Comparison of ENCODE assay signal across 27 mouse cellular contexts in genomic region chr3:84748139-84748538, GRCm38 (mm10).
DNase-seq lines count a peak whose midpoint lies in the region; ATAC-seq and TF ChIP-seq lines count a peak whose summit lies in the region.
"Had no signal": no experiment of that assay in that cellular context is flagged by ENCODE, and none has a peak within 500 bp of the region (broad histone marks: within the 10 kb centered on the region; RNA-seq: fewer than 3 reads in every experiment).

No protein-coding gene starts in this region.

- H3K36me3 ChIP-seq in intestine, embryonic 15.5 days: no peaks in the 10 kb centered on the region
- no peaks in the 10 kb centered on the region for H3K36me3 ChIP-seq in intestine, postnatal 0 days (ENCODE audit: control insufficient read depth, insufficient read depth)
- H3K36me3 ChIP-seq in intestine, embryonic 16.5 days (ENCODE audit: control insufficient read depth, insufficient read depth, low read length): no peaks in the 10 kb centered on the region
- H3K36me3 ChIP-seq: embryonic facial prominence, embryonic 12.5 days; embryonic facial prominence, embryonic 15.5 days; forebrain, embryonic 12.5 days; forebrain, embryonic 15.5 days; heart, embryonic 12.5 days; heart, embryonic 15.5 days; hindbrain, embryonic 10.5 days; hindbrain, embryonic 13.5 days had no signal

- TF ChIP-seq CTCF in intestine, postnatal 0 days (IDR thresholded peaks at IDR 0.05; ENCODE audit: low read depth): no peak

- no peak overlapping the region for H3K4me2 ChIP-seq in intestine, embryonic 15.5 days (replicated peaks)
- H3K4me2 ChIP-seq in intestine, postnatal 0 days (replicated peaks; ENCODE audit: low read depth): no peak overlapping the region; the same call in 1 of the 2 replicates
- no peak overlapping the region for H3K4me2 ChIP-seq in intestine, embryonic 16.5 days (ENCODE audit: low read depth, low read length)
- H3K4me2 ChIP-seq: embryonic facial prominence, embryonic 12.5 days; embryonic facial prominence, embryonic 15.5 days; forebrain, embryonic 12.5 days; forebrain, embryonic 15.5 days; heart, embryonic 12.5 days; heart, embryonic 15.5 days; hindbrain, embryonic 13.5 days had no signal

- peaks cover 14% of the 10 kb centered on the region; the same call in 1 of the 2 replicates for H3K4me1 ChIP-seq in intestine, embryonic 15.5 days (replicated peaks)
- H3K4me1 ChIP-seq in intestine, postnatal 0 days (replicated peaks; ENCODE audit: control insufficient read depth, insufficient read depth, low read length): no peaks in the 10 kb centered on the region
- H3K4me1 ChIP-seq in intestine, embryonic 16.5 days (ENCODE audit: control insufficient read depth, insufficient read depth, low read length): peaks cover 9% of the 10 kb centered on the region
- H3K4me1 ChIP-seq: embryonic facial prominence, embryonic 12.5 days; hindbrain, embryonic 10.5 days had no signal

- peak; percentile 53 for DNase-seq in 416B (ENCODE audit: low read depth)
- DNase-seq in adrenal gland, postnatal 36 days: no peak
- no peak for DNase-seq in lung, adult 18-20 months
- DNase-seq: adrenal gland, adult 2 months; adrenal gland, postnatal 25 days; cerebellum, adult 11 months; cerebellum, adult 2 months; cerebellum, adult 9-11 months; cerebellum, postnatal 25 days; gastrocnemius, postnatal 10 days; gastrocnemius, postnatal 36 days; heart, postnatal 10 days; heart, postnatal 36 days; kidney, adult 11 months had no signal

- no peaks in the 10 kb centered on the region for H3K27me3 ChIP-seq in intestine, embryonic 15.5 days (replicated peaks)
- no peaks in the 10 kb centered on the region for H3K27me3 ChIP-seq in intestine, postnatal 0 days (replicated peaks; ENCODE audit: control insufficient read depth, insufficient read depth, low read length)
- no peaks in the 10 kb centered on the region for H3K27me3 ChIP-seq in intestine, embryonic 16.5 days (replicated peaks; ENCODE audit: control insufficient read depth, insufficient read depth, low read length)
- H3K27me3 ChIP-seq: embryonic facial prominence, embryonic 12.5 days; embryonic facial prominence, embryonic 15.5 days; forebrain, embryonic 12.5 days; forebrain, embryonic 15.5 days; heart, embryonic 15.5 days; hindbrain, embryonic 13.5 days had no signal

- no peaks in the 10 kb centered on the region for H3K9me3 ChIP-seq in intestine, embryonic 15.5 days
- H3K9me3 ChIP-seq in intestine, postnatal 0 days (ENCODE audit: control insufficient read depth): no peaks in the 10 kb centered on the region
- H3K9me3 ChIP-seq in intestine, embryonic 16.5 days (ENCODE audit: control insufficient read depth, low read length): no peaks in the 10 kb centered on the region
- H3K9me3 ChIP-seq: embryonic facial prominence, embryonic 12.5 days; embryonic facial prominence, embryonic 15.5 days; forebrain, embryonic 12.5 days; forebrain, embryonic 15.5 days; heart, embryonic 12.5 days; heart, embryonic 15.5 days; hindbrain, embryonic 10.5 days; hindbrain, embryonic 13.5 days had no signal

- 72% methylated on average over 5 of the region's 5 CpGs for WGBS in intestine, embryonic 15.5 days
- 54% methylated on average over 5 of the region's 5 CpGs for WGBS in intestine, postnatal 0 days
- WGBS in intestine, embryonic 16.5 days: 69% methylated on average over 5 of the region's 5 CpGs

- H3K27ac ChIP-seq in intestine, embryonic 15.5 days: no peak overlapping the region
- H3K27ac ChIP-seq in intestine, postnatal 0 days (ENCODE audit: low read depth, low read length): no peak overlapping the region
- H3K27ac ChIP-seq in intestine, embryonic 16.5 days (ENCODE audit: low read length): no peak overlapping the region
- H3K27ac ChIP-seq: embryonic facial prominence, embryonic 12.5 days; embryonic facial prominence, embryonic 15.5 days; forebrain, embryonic 12.5 days; forebrain, embryonic 15.5 days; heart, embryonic 15.5 days; hindbrain, embryonic 10.5 days; hindbrain, embryonic 13.5 days had no signal

- no peak overlapping the region for H3K4me3 ChIP-seq in intestine, embryonic 15.5 days (replicated peaks)
- H3K4me3 ChIP-seq in intestine, postnatal 0 days (ENCODE audit: low read depth, low read length): no peak overlapping the region
- no peak overlapping the region for H3K4me3 ChIP-seq in intestine, embryonic 16.5 days (ENCODE audit: low read length)
- H3K4me3 ChIP-seq: embryonic facial prominence, embryonic 12.5 days; embryonic facial prominence, embryonic 15.5 days; forebrain, embryonic 12.5 days; forebrain, embryonic 15.5 days; heart, embryonic 12.5 days; heart, embryonic 15.5 days; hindbrain, embryonic 10.5 days; hindbrain, embryonic 13.5 days had no signal

- H3K9ac ChIP-seq in intestine, embryonic 15.5 days: no peak overlapping the region
- no peak overlapping the region for H3K9ac ChIP-seq in intestine, postnatal 0 days (ENCODE audit: low read depth, low read length)
- H3K9ac ChIP-seq in intestine, embryonic 16.5 days (ENCODE audit: low read depth, low read length): no peak overlapping the region
- H3K9ac ChIP-seq: embryonic facial prominence, embryonic 12.5 days; embryonic facial prominence, embryonic 15.5 days; forebrain, embryonic 12.5 days; forebrain, embryonic 15.5 days; heart, embryonic 12.5 days; heart, embryonic 15.5 days; hindbrain, embryonic 13.5 days had no signal

- ATAC-seq in intestine, embryonic 15.5 days: 0 out of 2 replicates have a peak, but pooled peaks have one; percentile 13
- ATAC-seq in intestine, postnatal 0 days: no peak
- ATAC-seq in intestine, embryonic 16.5 days: peak; percentile 51
- ATAC-seq: CD4-positive, CD25-positive, alpha-beta regulatory T cell, adult 4 months; forebrain, embryonic 15.5 days; hindbrain, embryonic 16.5 days had no signal
